Mouse (Mus musculus) heart, adult 8-10 months (tissue): ENCODE data around the gene Spsb1. TPM values are rescaled to one million over a fixed set of nuclear protein-coding genes. Genes with fewer than 3 reads are reported as not detected.

Source experiments
- DNase-seq: peaks from one replicate; pipeline ENCODE4 v3.0.0; 2022; ENCODE audit warnings: low spot score
- total RNA-seq, 4 experiments: library from RNA; stranded (reverse); gene quantifications; 2 replicates each; pipeline ENCODE4 v1.2.4; 2022

Gene Spsb1
- total RNA-seq, 4 experiments from 2014 or later = 24.7 to 43.0 (median 31.0) TPM

GRCm38 (mm10) chr4:149953621-149954481, 992 bp downstream of the Spsb1 start:
- DNase-seq = peak; percentile 52

GRCm38 (mm10) chr4:149952201-149952600, 2.6 kb downstream of the Spsb1 start:
- no peak for DNase-seq

GRCm38 (mm10) chr4:149951201-149951600, 3.6 kb downstream of the Spsb1 start:
- DNase-seq = no peak

- DNase-seq = no peak
These were observed 5.2 kb downstream of the Spsb1 start for GRCm38 (mm10) chr4:149949691-149950090.

- DNase-seq = peak; percentile 60
These were observed 6.7 kb downstream of the Spsb1 start for GRCm38 (mm10) chr4:149948119-149948518.

GRCm38 (mm10) chr4:149947396-149947795, 7.4 kb downstream of the Spsb1 start:
- no peak for DNase-seq

GRCm38 (mm10) chr4:149945194-149945593, 9.6 kb downstream of the Spsb1 start:
- no peak for DNase-seq

- no peak for DNase-seq
These were observed 10.6 kb downstream of the Spsb1 start for GRCm38 (mm10) chr4:149944214-149944613.

GRCm38 (mm10) chr4:149942831-149943741, 11.8 kb downstream of the Spsb1 start:
- DNase-seq = no peak

GRCm38 (mm10) chr4:149941067-149941755, 13.6 kb downstream of the Spsb1 start:
- DNase-seq = peak; percentile 68

GRCm38 (mm10) chr4:149938701-149939100, 16.1 kb downstream of the Spsb1 start:
- DNase-seq = no peak

GRCm38 (mm10) chr4:149936921-149937320, 17.9 kb downstream of the Spsb1 start:
- peak; percentile 49 for DNase-seq

- DNase-seq = no peak
These were observed 19.4 kb downstream of the Spsb1 start for GRCm38 (mm10) chr4:149935470-149935869.

- no peak for DNase-seq
These were observed 21.2 kb downstream of the Spsb1 start for GRCm38 (mm10) chr4:149933519-149934245.

GRCm38 (mm10) chr4:149933025-149933424, 21.8 kb downstream of the Spsb1 start:
- no peak for DNase-seq

- no peak for DNase-seq
These were observed 22.6 kb downstream of the Spsb1 start for GRCm38 (mm10) chr4:149932108-149932815.

GRCm38 (mm10) chr4:149930755-149931154, 24.1 kb downstream of the Spsb1 start:
- no peak for DNase-seq

GRCm38 (mm10) chr4:149923014-149923413, 31.8 kb downstream of the Spsb1 start:
- no peak for DNase-seq

- DNase-seq = peak; percentile 71
These were observed 32.6 kb downstream of the Spsb1 start for GRCm38 (mm10) chr4:149922121-149922718.

GRCm38 (mm10) chr4:149920886-149921285, 34.0 kb downstream of the Spsb1 start:
- peak; percentile 30 for DNase-seq
